Mouse (Mus musculus) brain, embryonic 14.5 days (tissue): Measurements from ENCODE around the gene Rpap1.

Experiments used
- CTCF ChIP-seq: fragments of 200-500 bp; IDR thresholded peaks from 2 replicates; pipeline ENCODE4 v1.5.1; 2012; ENCODE audit warnings: inconsistent platforms, mild to moderate bottlenecking, moderate library complexity, borderline replicate concordance; ENCODE audit not compliant: insufficient read depth, insufficient read length; ENCODE audit errors: extremely low read depth
- POLR2A ChIP-seq: fragments of 200-500 bp; IDR thresholded peaks from 2 replicates; pipeline ENCODE4 v1.6.1; 2012; ENCODE audit warnings: mild to moderate bottlenecking, inconsistent platforms, borderline replicate concordance; ENCODE audit not compliant: poor library complexity, insufficient read depth, insufficient read length, severe bottlenecking; ENCODE audit errors: extremely low read depth

GRCm38 (mm10) chr2:119744163-119745111 lies 42.9 kb downstream of the Rpap1 start:
- TF ChIP-seq CTCF, result peak; percentile 18; the same call in 1 of the 2 replicates
- TF ChIP-seq POLR2A, result no peak
